Mouse (Mus musculus) liver, embryonic 11.5 days (tissue): ENCODE measurements at regions not wholly inside any gene's neighbourhood (a gene's known extent, or its start where the extent isn't known, plus 50 kb on each side); places are given as distances from the start of the nearest gene placed in this dataset.

Experiments
- ATAC-seq: fragments of 200-750 bp; cut with Nextera tagmentation; replicated peaks from 2 replicates; pipeline ENCODE4 v1.8.0; 2017; ENCODE audit warnings: moderate number of reproducible peaks, mild to moderate bottlenecking, moderate TSS enrichment, moderate library complexity; ENCODE audit not compliant: low FRiP score
- DNase-seq: peaks from one replicate; pipeline ENCODE4 v3.0.0-alpha.2; 2017; ENCODE audit warnings: low spot score
- H3K27ac ChIP-seq: fragments of 300-500 bp; sonication (generic); 2 replicates; pipeline ENCODE4 v1.5.1; 2014; ENCODE audit warnings: mild to moderate bottlenecking, low read depth, low read length, control low read depth
- H3K27me3 ChIP-seq: fragments of 300-500 bp; sonication (generic); replicated peaks from 2 replicates; pipeline ENCODE4 v1.6.1; 2014; ENCODE audit warnings: low read length, mixed read lengths; ENCODE audit not compliant: control insufficient read depth, insufficient read depth
- H3K36me3 ChIP-seq: fragments of 300-500 bp; sonication (generic); 2 replicates; pipeline ENCODE4 v1.6.1; 2014; ENCODE audit warnings: mild to moderate bottlenecking, low read length, moderate library complexity, mixed read lengths; ENCODE audit not compliant: control insufficient read depth, insufficient read depth
- H3K4me1 ChIP-seq: fragments of 300-500 bp; sonication (generic); replicated peaks from 2 replicates; pipeline ENCODE4 v1.6.1; 2014; ENCODE audit warnings: low read length, mixed read lengths; ENCODE audit not compliant: control insufficient read depth, insufficient read depth
- H3K4me2 ChIP-seq: fragments of 300-500 bp; sonication (generic); 2 replicates; pipeline ENCODE4 v1.6.1; 2014; ENCODE audit warnings: mild to moderate bottlenecking, control low read depth, moderate library complexity
- H3K4me3 ChIP-seq: fragments of 300-500 bp; sonication (generic); 2 replicates; pipeline ENCODE4 v1.5.1; 2014; ENCODE audit warnings: low read depth, low read length, control low read depth
- H3K9ac ChIP-seq: fragments of 300-500 bp; sonication (generic); 2 replicates; pipeline ENCODE4 v1.6.1; 2014; ENCODE audit warnings: low read depth, low read length, control low read depth
- H3K9me3 ChIP-seq: fragments of 300-500 bp; sonication (generic); 2 replicates; pipeline ENCODE4 v1.6.1; 2016; ENCODE audit warnings: low read length, inconsistent platforms, mixed read lengths; ENCODE audit not compliant: control insufficient read depth
- WGBS: fragments of 180-500 bp; shearing (Covaris S2); extraction: QIAGEN DNeasy Blood & Tissue Kit; methylation state at CpG from one replicate; pipeline ENCODE4 v1.1.7; 2014; 5-methylcytosine and 5-hydroxymethylcytosine counted together

DNA sequence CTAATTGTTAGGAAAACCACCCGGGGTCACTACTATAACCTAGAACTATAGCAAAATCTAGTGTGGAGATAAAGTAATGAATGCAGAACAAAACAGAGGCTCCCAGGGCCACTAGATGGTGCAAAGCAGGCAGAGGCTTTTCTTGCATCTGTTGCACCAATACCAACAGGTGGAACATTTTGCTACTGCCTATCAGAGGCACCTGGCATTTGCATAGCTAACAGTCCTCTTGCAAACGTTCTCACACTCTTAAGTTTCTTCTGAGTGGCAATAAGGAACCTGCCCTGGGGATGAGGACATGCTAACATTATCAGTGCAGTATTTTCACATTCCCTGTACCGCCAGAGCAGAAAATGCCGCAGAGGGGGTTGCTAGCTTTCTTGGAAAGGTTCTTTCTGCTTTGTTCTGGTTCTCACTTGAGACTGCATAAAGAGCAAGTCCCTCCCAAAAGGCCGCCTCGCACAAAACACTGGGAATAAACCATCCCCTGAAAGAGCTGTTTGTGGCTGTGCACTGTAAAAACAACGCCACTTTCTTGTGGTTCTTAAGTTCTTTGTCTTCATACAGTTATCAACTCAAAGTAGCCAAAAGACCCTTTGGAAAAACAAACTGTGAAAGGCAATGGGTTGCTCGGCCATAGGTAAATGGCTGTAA is 193.2 kb upstream of the Smim15 start:
- H3K9me3 ChIP-seq = no peaks in the 10 kb centered on the region
- no peaks in the 10 kb centered on the region for H3K36me3 ChIP-seq
- WGBS = 77% methylated on average over 8 of the region's 8 CpGs
- DNase-seq (no peak), ATAC-seq (no peak)
- H3K27ac ChIP-seq = no peak overlapping the region
- H3K27me3 ChIP-seq = no peaks in the 10 kb centered on the region
- H3K4me1 ChIP-seq = peaks cover 26% of the 10 kb centered on the region
- H3K9ac ChIP-seq = no peak overlapping the region
- no peak overlapping the region for H3K4me3 ChIP-seq
- H3K4me2 ChIP-seq = no peak overlapping the region

DNA sequence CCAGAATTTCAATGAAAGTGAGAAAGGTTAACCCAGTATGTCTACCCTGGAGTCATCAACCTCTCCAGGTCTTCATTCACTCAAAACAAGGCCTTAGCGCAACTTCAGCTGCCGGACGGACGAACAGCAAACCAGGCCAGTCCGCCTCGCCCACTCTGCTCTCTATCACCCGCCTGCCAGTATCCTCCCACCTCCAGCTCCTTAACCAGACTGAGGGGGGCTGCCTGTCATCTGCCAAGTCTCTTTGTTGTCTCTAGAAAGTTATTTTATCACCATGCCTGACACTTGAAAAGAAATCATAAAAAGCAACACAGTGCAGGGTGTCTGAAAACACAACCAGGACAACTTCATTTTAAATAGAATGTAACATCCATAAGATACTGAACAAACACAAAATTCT is 195.4 kb upstream of the Smim15 start:
- ATAC-seq = no peak
- Histone ChIP-seq H3K9ac (no peak overlapping the region), H3K27me3 (no peaks in the 10 kb centered on the region), H3K4me2 (no peak overlapping the region), H3K27ac (no peak overlapping the region), H3K4me1 (peaks cover 30% of the 10 kb centered on the region), H3K4me3 (no peak overlapping the region), H3K36me3 (no peaks in the 10 kb centered on the region), H3K9me3 (no peaks in the 10 kb centered on the region)
- no peak for DNase-seq
- WGBS = 45% methylated on average over 7 of the region's 7 CpGs

DNA sequence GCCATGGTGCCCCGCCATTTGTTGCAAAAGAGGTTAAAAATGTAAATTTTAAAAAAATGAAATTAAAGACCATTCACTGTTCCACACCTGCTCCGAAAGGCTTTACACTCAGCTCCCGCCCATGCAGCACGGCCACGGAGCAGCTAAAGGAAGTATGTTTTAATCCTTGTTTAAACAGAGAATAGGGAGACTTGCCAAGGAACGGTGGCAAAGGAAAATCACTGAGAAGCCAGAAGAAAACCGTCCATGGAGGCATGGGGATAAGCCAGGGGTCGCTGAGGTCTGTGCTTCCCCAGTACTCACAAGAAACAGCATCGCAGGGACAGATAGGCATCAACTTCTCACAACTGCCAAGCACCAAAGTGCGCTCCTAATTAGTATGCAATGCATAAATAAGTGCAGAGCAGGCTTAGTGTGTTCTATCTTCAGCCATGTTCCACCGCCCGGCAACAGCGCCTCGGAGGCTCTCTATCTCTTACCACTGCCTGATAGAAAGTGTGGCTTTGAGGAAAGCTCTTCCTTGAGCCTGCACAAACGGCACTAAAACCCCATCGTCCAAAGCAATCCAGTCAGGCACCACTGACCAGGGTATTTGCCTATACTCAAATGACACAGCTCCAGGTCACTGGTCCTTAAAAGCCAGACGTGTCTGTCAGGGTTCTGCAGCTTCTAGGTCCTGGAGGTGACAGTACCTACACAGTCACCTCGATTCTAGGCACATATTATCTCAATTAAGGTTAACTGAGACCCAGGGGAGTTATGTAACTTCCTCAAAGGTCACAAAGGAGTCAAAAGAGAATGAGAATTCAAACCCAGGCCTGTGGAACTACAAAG is 196.8 kb upstream of the Smim15 start:
- Histone ChIP-seq H3K27ac (no peak overlapping the region), H3K27me3 (no peaks in the 10 kb centered on the region), H3K36me3 (no peaks in the 10 kb centered on the region), H3K4me2 (peak overlapping the region; percentile 11; the same call in 1 of the 2 replicates), H3K9me3 (no peaks in the 10 kb centered on the region), H3K4me3 (no peak overlapping the region), H3K9ac (no peak overlapping the region), H3K4me1 (peaks cover 33% of the 10 kb centered on the region)
- DNase-seq (no peak), ATAC-seq (no peak)
- 50% methylated on average over 18 of the region's 18 CpGs for WGBS

GRCm38 (mm10) chr13:107846621-107847178 is 197.5 kb upstream of the Smim15 start:
- peaks cover 33% of the 10 kb centered on the region for H3K4me1 ChIP-seq
- 72% methylated on average over 10 of the region's 10 CpGs for WGBS
- H3K4me2 ChIP-seq = no peak overlapping the region
- H3K27ac ChIP-seq = no peak overlapping the region
- H3K9ac ChIP-seq = no peak overlapping the region
- no peaks in the 10 kb centered on the region for H3K27me3 ChIP-seq
- DNase-seq = no peak
- H3K4me3 ChIP-seq = no peak overlapping the region
- no peaks in the 10 kb centered on the region for H3K9me3 ChIP-seq
- H3K36me3 ChIP-seq = no peaks in the 10 kb centered on the region
- ATAC-seq = no peak

DNA sequence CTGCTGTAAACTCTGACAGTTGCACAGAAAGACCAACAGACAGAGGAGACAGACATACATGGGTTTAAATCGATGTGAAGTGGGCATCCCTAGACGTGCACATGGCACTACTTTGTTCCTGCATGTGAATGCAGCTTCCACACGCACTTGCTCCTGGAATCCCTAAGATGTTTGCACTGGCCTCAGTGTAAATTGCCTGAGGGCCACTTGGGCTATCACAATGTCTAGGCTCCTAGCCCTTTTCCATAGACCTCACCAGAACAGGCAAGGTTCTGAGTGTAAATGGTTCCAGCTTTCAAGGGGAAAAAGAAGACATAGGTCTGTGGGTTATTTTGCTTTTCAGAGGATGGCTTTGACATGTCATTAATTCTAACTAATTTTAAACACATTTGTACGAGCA is 198.4 kb upstream of the Smim15 start:
- Histone ChIP-seq H3K9me3 (no peaks in the 10 kb centered on the region), H3K4me1 (peaks cover 33% of the 10 kb centered on the region)

DNA sequence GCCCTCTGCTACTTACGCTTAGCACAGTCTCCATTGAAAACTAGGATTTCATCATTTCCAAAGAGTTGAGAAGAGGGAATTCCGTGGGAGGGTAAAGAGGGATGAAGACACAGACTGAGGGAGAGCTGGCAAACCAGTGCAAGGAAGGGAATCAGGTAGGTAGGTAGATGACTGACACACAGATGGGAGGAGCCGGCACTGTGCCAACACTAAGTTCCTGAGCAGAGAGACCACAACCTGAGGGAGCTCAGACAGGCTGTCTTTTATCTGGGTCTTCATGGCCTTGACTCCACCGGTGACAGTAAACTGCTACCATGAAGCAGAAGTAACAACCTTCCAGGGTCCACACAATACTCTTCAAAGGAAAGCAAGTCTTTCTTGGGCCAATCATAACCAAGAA is 200.2 kb upstream of the Smim15 start:
- no peaks in the 10 kb centered on the region for H3K36me3 ChIP-seq
- ATAC-seq = 0 out of 2 replicates have a peak, but pooled peaks have one; percentile 31
- no peaks in the 10 kb centered on the region for H3K9me3 ChIP-seq
- no peak overlapping the region for H3K9ac ChIP-seq
- 56% methylated on average over 4 of the region's 4 CpGs for WGBS
- H3K4me2 ChIP-seq = no peak overlapping the region
- H3K27me3 ChIP-seq = no peaks in the 10 kb centered on the region
- H3K27ac ChIP-seq = no peak overlapping the region
- DNase-seq = no peak
- H3K4me1 ChIP-seq = peaks cover 31% of the 10 kb centered on the region
- no peak overlapping the region for H3K4me3 ChIP-seq

More for the DNA sequence above, 198.4 kb upstream of the Smim15 start:
- WGBS = 64% methylated on average over 4 of the region's 4 CpGs
- H3K4me2 ChIP-seq = no peak overlapping the region
- DNase-seq (no peak), ATAC-seq (no peak)
- H3K27ac ChIP-seq = no peak overlapping the region
- H3K27me3 ChIP-seq = no peaks in the 10 kb centered on the region
- no peak overlapping the region for H3K9ac ChIP-seq
- H3K36me3 ChIP-seq = no peaks in the 10 kb centered on the region
- no peak overlapping the region for H3K4me3 ChIP-seq

GRCm38 (mm10) chr13:107838126-107838715 is 206.0 kb upstream of the Smim15 start:
- Histone ChIP-seq H3K4me3 (no peak overlapping the region), H3K9ac (no peak overlapping the region), H3K9me3 (no peaks in the 10 kb centered on the region), H3K36me3 (no peaks in the 10 kb centered on the region), H3K27ac (no peak overlapping the region), H3K27me3 (no peaks in the 10 kb centered on the region), H3K4me2 (no peak overlapping the region), H3K4me1 (peaks cover 24% of the 10 kb centered on the region)
- WGBS = 70% methylated on average over 9 of the region's 9 CpGs
- DNase-seq (no peak), ATAC-seq (no peak)

DNA sequence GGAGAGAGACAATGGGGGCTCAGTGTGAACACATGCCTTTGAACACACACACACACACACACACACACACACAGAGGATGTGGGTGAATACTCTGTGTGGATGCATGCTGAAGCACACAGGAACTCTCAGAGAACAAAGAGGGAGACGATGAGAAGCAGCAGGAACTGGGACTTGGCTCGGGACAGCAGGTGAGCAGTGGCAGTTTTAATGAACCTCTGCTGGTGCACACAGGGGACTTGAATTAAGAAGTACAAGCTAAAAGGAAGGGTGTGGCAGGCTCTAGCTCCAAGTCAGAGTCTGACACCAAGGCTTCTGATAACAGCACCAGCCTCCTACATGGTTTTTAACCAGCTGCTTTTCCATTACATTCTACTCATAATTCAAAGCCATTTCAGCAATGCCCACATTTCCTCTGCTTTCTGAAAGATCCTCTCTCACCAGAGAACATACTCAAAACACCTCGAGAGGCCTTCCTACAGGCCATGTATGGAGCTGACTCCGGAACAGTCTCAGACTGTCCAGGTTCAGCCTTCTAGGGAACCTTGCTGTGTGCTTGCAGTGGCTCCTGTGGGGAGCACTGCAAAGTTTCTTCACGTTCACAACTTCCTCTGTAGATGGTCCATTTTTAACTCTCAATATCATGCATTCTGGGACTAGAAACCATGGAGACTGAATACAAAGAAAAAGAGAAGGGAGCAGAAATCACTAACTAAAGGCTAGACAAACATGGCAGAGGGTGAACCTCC is 206.9 kb upstream of the Smim15 start:
- Histone ChIP-seq H3K36me3 (no peaks in the 10 kb centered on the region), H3K4me3 (no peak overlapping the region), H3K9ac (no peak overlapping the region), H3K27ac (0 out of 2 replicates have a peak overlapping the region, but pooled peaks have one; percentile 32), H3K4me1 (peaks cover 21% of the 10 kb centered on the region), H3K27me3 (no peaks in the 10 kb centered on the region), H3K4me2 (peak overlapping the region; percentile 17; the same call in 1 of the 2 replicates), H3K9me3 (no peaks in the 10 kb centered on the region)
- DNase-seq = no peak
- peak; percentile 72 for ATAC-seq
- 41% methylated on average over 5 of the region's 5 CpGs for WGBS
